Mouse (Mus musculus): ENCODE measurements around the gene Crebbp.
"Not testable (repeated sequence)": the region's sequence is repeated elsewhere in the genome, so short reads cannot be mapped to it uniquely, and the experiment has no call there.

The Crebbp gene

GRCm38 (mm10) chr16:4080419-4080818 lies 133.4 kb downstream of the Crebbp start:
- CTCF ChIA-PET: not testable (repeated sequence)
- POLR2A ChIA-PET: interaction anchor here in 1 of 4 experiments (2.7 kb wide), 1 partner anchor 16 kb away, joined by 16 read pairs; no protein-coding TSS in a partner anchor

- ChIA-PET POLR2A (interaction anchor here in 1 of 4 experiments (1.7 kb wide), 1 partner anchor 232 kb away, joined by 5 read pairs; the partner anchor contains the start of gene Zfp174), CTCF (no interaction called here)
Observed at GRCm38 (mm10) chr16:4079656-4080055, 134.1 kb downstream of the Crebbp start.

- POLR2A ChIA-PET: interaction anchor here (0.6 to 5.2 kb wide), 53 partner anchors 8 to 481 kb away, joined by 3 to 56 read pairs (median 4); partner anchors contain the start of genes Slx4 (in 3 of the 4), Crebbp (in 1 of the 4), Gm20695 (in 1 of the 4) and Zfp174 (in 1 of the 4)
Observed at GRCm38 (mm10) chr16:4078302-4078701, 135.5 kb downstream of the Crebbp start.

GRCm38 (mm10) chr16:4077384-4078061 lies 136.3 kb downstream of the Crebbp start, which contains the start of gene Trap1:
Gene Trap1 (minus strand): TSS chr16:4077827.
- POLR2A ChIA-PET: interaction anchor here (0.6 to 5.2 kb wide), 84 partner anchors 8 to 544 kb away, joined by 3 to 56 read pairs (median 4); partner anchors contain the start of genes Slx4 (in 3 of the 4), Zfp174 (in 2 of the 4), 1700037C18Rik (in 1 of the 4) and Cluap1 (in 1 of the 4)
- CTCF ChIA-PET: interaction anchor here in 1 of 4 experiments (0.6 to 1.1 kb wide), 3 partner anchors 9 to 305 kb away, joined by 3 to 4 read pairs (median 4); no protein-coding TSS in a partner anchor

More at GRCm38 (mm10) chr16:4078302-4078701, 135.5 kb downstream of the Crebbp start:
- CTCF ChIA-PET: interaction anchor here in 1 of 4 experiments (0.6 to 1.1 kb wide), 3 partner anchors 9 to 306 kb away, joined by 3 to 4 read pairs (median 4); no protein-coding TSS in a partner anchor

- CTCF ChIA-PET: interaction anchor here in 1 of 4 experiments (0.6 kb wide), 1 partner anchor 60 kb away, joined by 5 read pairs; no protein-coding TSS in a partner anchor
- POLR2A ChIA-PET: interaction anchor here in 3 of 4 experiments (0.6 to 5.2 kb wide), 12 partner anchors 12 to 242 kb away, joined by 3 to 56 read pairs (median 4); partner anchors contain the start of gene Slx4 (in 2 of the 3)
Observed at GRCm38 (mm10) chr16:4074836-4075235, 139.0 kb downstream of the Crebbp start.

DNA sequence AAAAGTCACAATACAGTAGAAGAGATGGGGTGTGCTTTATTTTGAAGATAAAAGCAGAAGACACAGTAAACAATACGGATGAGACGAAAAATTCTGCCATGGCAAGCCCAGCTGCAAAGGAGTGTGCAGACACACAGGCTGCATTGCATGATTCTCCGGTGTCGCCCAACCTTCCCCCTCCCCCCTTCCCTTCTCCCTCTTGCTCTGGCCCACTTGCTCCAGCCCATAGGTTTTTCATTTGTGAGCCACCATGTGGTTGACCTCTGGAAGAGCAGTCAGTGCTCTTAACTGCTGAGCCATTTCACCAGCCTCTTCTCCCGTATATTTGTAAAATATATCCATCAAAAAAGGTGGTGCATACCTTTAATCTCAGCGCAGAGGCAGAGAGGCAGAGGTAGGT lies 139.5 kb downstream of the Crebbp start:
- ChIA-PET POLR2A (interaction anchor here in 3 of 4 experiments (0.6 to 5.2 kb wide), 7 partner anchors 17 to 243 kb away, joined by 3 to 56 read pairs (median 5); no protein-coding TSS in a partner anchor), CTCF (interaction anchor here in 1 of 4 experiments (0.6 kb wide), 1 partner anchor 61 kb away, joined by 5 read pairs; no protein-coding TSS in a partner anchor)

DNA sequence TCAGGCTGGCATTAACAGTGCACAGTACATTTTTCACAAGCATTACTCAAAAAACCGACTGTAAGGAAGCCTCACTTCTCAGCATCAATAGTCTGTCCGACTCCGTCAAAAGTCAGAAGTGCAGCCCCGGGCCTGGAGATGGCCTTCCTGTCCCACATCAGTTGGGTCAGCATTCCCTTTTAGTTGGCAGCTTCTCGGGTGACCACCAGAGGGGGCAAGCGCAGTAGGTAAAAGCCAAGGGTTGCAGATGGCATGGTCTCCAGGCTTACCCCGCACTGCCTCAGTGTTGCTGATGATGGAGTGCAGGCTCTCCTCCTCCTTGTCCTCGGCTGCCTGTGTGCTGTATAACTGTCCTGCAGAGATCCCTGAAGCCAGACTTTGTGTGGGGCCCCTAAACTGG lies 145.2 kb downstream of the Crebbp start:
- ChIA-PET POLR2A (interaction anchor here in 2 of 4 experiments (0.7 to 3.5 kb wide), 3 partner anchors 9 to 23 kb away, joined by 4 to 25 read pairs (median 19); partner anchors contain the start of gene Trap1 (in 2 of the 2)), CTCF (interaction anchor here in 3 of 4 experiments (0.6 to 1.8 kb wide), 9 partner anchors 9 to 512 kb away, joined by 3 to 6 read pairs (median 3); partner anchors contain the start of genes Slx4 (in 1 of the 3), Srl (in 1 of the 3) and Trap1 (in 1 of the 3))

DNA sequence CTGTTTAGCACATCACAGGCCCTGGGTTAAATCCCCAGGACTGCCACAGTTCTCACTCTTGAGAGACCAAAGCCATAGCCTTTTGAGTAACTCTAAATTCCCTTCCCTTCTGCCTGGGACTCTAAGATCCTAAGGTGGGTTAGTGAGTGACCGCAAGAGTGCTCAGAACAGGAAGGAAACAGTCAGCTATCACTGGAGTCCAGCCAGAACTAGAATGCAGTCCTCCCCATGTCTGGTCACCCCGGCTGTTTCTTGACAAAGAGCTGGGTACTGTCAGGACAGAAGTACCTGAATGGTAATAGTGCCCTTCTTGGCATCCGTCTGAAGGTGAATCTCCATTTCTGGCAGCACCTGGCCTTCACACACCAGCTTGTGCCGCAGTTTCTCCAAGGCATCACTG lies 148.9 kb downstream of the Crebbp start:
- POLR2A ChIA-PET: interaction anchor here in 3 of 4 experiments (0.6 to 1.2 kb wide), 7 partner anchors 9 to 828 kb away, joined by 3 to 6 read pairs (median 3); partner anchors contain the start of genes Nlrc3 (in 1 of the 3) and Trap1 (in 1 of the 3)
- CTCF ChIA-PET: no interaction called here

DNA sequence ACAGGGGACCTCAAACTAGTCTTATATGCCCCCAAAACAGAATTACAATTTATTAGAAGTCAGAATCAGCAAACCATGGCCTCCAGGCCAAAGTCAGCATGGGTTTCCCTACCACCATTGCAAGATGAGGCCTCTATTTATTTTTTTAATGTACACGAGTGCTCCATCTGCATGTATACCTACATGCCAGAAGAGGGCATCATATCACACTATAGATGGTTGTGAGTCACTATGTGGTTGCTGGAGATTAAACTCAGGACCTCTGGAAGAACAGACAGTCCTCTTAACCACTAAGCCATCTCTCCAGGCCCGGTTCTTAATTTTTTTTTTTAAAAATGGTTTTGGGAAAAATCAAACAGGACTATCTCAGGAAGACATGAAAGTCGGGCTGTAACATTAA lies 160.0 kb downstream of the Crebbp start:
- CTCF ChIA-PET: no interaction called here
- POLR2A ChIA-PET: interaction anchor here in 1 of 4 experiments (1.3 to 1.7 kb wide), 2 partner anchors 23 to 170 kb away, joined by 3 to 6 read pairs; partner anchors contain the start of genes Gm20695, Trap1 and Zfp597

DNA sequence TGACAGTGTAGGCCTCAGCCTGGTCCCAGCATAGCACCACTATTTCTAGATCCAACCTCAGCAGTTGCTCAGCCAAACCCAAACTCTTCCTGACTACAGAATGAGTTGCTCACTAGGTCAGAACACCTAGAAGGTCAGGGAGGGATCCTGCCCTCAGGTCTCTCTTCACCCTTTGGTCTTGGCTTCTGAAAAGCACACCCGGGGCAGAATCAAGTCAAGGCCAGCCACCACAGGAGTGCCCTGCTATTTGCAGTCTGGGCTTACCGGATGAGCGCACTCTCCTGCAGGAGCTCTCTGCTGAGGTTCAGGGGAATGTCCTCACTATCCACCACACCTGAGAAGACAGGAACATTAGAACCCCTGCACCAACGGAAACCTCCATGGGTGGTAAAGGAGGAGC lies 161.2 kb downstream of the Crebbp start:
- POLR2A ChIA-PET: interaction anchor here in 1 of 4 experiments (0.5 to 2.3 kb wide), 3 partner anchors 10 to 33 kb away, joined by 5 to 7 read pairs (median 5); no protein-coding TSS in a partner anchor
- CTCF ChIA-PET: no interaction called here

- POLR2A ChIA-PET: interaction anchor here in 3 of 4 experiments (0.5 to 1.5 kb wide), 12 partner anchors 10 to 463 kb away, joined by 3 to 12 read pairs (median 3); partner anchors contain the start of genes Gm20695 (in 1 of the 3) and Zfp597 (in 1 of the 3)
- CTCF ChIA-PET: interaction anchor here (0.6 to 1.3 kb wide), 6 partner anchors 10 to 532 kb away, joined by 3 to 6 read pairs (median 3); no protein-coding TSS in a partner anchor
Observed at GRCm38 (mm10) chr16:4045524-4045923, 168.3 kb downstream of the Crebbp start.

GRCm38 (mm10) chr16:4044093-4044492 lies 169.7 kb downstream of the Crebbp start:
- CTCF ChIA-PET: interaction anchor here in 1 of 4 experiments (0.7 kb wide), 1 partner anchor 442 kb away, joined by 3 read pairs; no protein-coding TSS in a partner anchor
- POLR2A ChIA-PET: interaction anchor here in 3 of 4 experiments (0.6 to 1.4 kb wide), 7 partner anchors 10 to 279 kb away, joined by 3 to 4 read pairs (median 3); partner anchors contain the start of gene Trap1 (in 1 of the 3)

GRCm38 (mm10) chr16:4041646-4042045 lies 172.2 kb downstream of the Crebbp start:
- POLR2A ChIA-PET: interaction anchor here in 1 of 4 experiments (1.3 to 2.3 kb wide), 5 partner anchors 9 to 35 kb away, joined by 3 to 8 read pairs (median 5); no protein-coding TSS in a partner anchor
- CTCF ChIA-PET: interaction anchor here in 1 of 4 experiments (1.4 kb wide), 1 partner anchor 16 kb away, joined by 4 read pairs; no protein-coding TSS in a partner anchor

DNA sequence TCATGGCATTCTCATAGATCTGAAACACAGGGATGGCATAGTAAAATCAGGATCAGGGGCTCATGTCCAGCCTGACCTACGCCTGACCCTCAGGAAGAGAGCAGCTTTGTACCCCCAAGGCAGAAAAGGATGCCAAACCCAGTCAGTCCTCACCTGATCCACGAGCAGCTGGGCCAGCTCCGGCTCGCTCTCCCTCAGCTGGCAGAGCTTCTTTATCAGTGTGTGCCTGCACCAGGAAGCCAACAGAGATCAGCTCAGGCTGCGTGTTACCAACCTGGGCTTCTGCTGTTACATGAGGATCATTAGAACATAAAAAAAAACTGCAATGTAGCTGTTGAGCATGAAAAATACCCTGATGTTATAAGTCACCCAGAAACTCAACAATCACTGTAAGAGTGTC lies 173.6 kb downstream of the Crebbp start:
- ChIA-PET POLR2A (interaction anchor here in 2 of 4 experiments (0.5 to 2.3 kb wide), 4 partner anchors 11 to 38 kb away, joined by 3 to 5 read pairs (median 3); partner anchors contain the start of gene Trap1 (in 1 of the 2)), CTCF (interaction anchor here in 1 of 4 experiments (3.1 kb wide), 1 partner anchor 18 kb away, joined by 8 read pairs; no protein-coding TSS in a partner anchor)

GRCm38 (mm10) chr16:4037690-4038089 lies 176.1 kb downstream of the Crebbp start:
- ChIA-PET POLR2A (interaction anchor here (0.6 to 4.7 kb wide), 13 partner anchors 9 to 293 kb away, joined by 3 to 21 read pairs (median 4); partner anchors contain the start of gene Slx4 (in 1 of the 4)), CTCF (interaction anchor here in 1 of 4 experiments (1.3 to 3.1 kb wide), 2 partner anchors 20 to 129 kb away, joined by 3 to 8 read pairs; partner anchors contain the start of genes 1700037C18Rik and Cluap1)

DNA sequence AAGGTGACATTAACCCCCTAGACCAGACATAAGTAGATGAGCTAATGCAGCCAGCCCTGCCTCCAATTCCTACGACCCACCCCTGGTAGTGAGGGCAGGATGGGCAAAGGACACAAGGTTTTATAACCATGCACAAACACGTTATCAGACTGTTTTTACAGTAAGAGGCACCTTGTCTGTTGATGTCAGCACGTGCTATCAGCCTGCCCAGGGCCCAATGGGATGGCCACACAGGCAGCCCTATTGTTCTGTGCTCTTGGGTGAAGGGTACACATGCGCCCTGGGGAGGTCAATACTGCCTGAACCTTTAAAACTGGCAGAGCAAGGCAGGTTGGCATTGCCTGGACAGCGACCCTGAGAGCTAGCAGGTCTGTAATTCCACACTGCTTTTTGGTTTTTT lies 177.0 kb downstream of the Crebbp start, which contains the start of gene Dnase1:
Gene Dnase1, plus strand, starts transcription at position 136 of the 400 bp plus-strand sequence.
- POLR2A ChIA-PET: interaction anchor here in 2 of 4 experiments (0.9 to 4.7 kb wide), 6 partner anchors 9 to 40 kb away, joined by 3 to 21 read pairs (median 5); partner anchors contain the start of gene Slx4 (in 1 of the 2)
- CTCF ChIA-PET: interaction anchor here in 1 of 4 experiments (0.6 to 1.3 kb wide), 2 partner anchors 16 to 128 kb away, joined by 3 read pairs; partner anchors contain the start of genes 1700037C18Rik and Cluap1

DNA sequence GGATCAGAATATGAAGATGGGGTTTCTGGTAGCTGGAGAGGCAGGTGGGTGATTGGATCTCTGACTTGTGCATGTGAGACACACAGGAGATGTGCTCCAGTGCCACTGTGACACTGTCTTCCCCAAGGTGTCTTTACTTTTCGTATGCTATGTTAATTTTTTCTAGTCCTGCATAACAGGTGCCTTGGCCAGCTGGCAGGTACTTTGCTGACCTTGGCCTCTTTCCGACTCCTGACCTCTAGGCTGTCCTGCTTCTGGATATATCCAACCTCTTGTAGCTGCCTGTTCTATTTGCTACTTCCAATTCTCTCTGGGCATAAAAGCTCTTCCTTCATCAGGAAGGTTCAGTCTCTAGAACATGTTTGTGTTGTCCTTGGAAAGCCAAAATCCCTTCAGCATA lies 178.2 kb downstream of the Crebbp start:
- CTCF ChIA-PET: interaction anchor here in 2 of 4 experiments (1.0 to 1.2 kb wide), 2 partner anchors 10 to 13 kb away, joined by 3 read pairs; no protein-coding TSS in a partner anchor

More for the DNA sequence above, 178.2 kb downstream of the Crebbp start:
- POLR2A ChIA-PET: interaction anchor here (0.5 to 4.7 kb wide), 13 partner anchors 7 to 277 kb away, joined by 3 to 21 read pairs (median 4); partner anchors contain the start of genes Slx4 (in 1 of the 4) and Trap1 (in 1 of the 4)

Measured in embryonic stem cell, embryonic (primary cell).